Mouse (Mus musculus) CD4-positive, CD25-positive, alpha-beta regulatory T cell, adult 4 months (primary cell): ENCODE measurements around the gene Lta. TPM values are rescaled to one million over a fixed set of nuclear protein-coding genes. Genes with fewer than 3 reads are reported as not detected.

ENCODE experiments used
- ATAC-seq: one replicate; pipeline ENCODE4 v1.8.0; 2017
- polyA plus RNA-seq, 2 experiments: library from polyadenylated mRNA; unstranded; fragments of 100-300 nt; shearing (Covaris generic); gene quantifications; one replicate each; pipeline ENCODE4 v1.2.1; 2017

The Lta gene
- polyA plus RNA-seq, 2 experiments from 2014 or later = 82.7 to 99.0 TPM

DNA sequence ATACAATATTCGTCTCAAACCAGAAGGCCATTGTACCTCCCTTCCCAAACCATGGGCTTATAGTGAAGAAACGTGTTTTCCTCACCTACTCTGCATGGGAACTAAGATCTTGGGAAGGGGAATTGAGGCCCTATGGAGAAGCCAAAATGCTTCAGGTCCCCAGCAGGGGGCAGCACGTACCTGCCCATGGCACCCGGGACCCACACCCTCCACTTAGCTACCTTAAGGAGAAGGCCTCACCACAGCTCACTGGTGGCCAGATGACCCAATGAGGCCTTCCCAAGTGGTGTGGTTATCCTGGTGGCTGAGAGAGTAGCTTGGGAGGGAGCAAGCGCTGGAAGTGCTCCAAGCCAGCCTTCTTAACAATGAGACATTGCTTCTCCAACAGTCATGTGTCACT lies 26.6 kb downstream of the Lta start:
- ATAC-seq = peak; percentile 48

DNA sequence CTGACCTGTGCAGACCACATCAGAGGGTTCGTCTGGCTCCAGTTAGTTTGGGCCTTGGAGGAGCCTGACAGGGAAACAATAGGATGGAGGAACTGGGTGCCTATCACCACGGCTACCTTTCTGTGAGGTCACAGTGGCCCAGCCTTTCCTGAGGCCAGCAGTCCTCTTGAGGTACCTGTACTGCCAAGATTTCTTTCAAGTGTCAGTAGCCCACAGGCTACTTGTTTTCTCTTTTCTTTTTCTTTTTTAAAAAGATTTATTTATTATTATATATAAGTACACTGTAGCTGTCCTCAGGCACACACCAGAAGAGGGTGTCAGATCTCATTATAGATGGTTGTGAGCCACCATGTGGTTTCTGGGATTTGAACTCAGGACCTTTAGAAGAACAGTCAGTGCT lies 29.2 kb downstream of the Lta start, which contains the start of gene Aif1:
Aif1 (minus strand) TSS at position 101 of the 400 bp plus-strand sequence.
- ATAC-seq = no peak

DNA sequence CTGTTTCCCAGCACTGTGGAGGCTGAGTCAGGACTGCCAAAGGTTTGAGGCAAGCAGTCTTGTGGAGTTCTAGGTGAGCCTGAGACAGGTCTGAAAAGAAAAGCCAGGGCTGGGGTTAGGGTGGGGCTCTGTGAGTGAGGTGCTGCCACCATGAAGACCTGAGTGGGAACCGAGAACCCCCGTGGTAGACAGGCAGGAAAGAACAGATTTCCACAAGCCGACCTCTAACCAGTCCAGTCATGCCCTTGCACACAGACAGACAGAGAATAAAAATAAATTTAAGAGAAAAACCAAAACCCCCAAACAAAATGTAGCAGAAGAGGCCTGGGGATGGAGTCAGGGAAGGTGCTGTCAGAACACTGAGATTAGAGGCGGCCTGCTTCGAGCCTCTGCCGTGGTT lies 29.8 kb downstream of the Lta start:
- no peak for ATAC-seq

DNA sequence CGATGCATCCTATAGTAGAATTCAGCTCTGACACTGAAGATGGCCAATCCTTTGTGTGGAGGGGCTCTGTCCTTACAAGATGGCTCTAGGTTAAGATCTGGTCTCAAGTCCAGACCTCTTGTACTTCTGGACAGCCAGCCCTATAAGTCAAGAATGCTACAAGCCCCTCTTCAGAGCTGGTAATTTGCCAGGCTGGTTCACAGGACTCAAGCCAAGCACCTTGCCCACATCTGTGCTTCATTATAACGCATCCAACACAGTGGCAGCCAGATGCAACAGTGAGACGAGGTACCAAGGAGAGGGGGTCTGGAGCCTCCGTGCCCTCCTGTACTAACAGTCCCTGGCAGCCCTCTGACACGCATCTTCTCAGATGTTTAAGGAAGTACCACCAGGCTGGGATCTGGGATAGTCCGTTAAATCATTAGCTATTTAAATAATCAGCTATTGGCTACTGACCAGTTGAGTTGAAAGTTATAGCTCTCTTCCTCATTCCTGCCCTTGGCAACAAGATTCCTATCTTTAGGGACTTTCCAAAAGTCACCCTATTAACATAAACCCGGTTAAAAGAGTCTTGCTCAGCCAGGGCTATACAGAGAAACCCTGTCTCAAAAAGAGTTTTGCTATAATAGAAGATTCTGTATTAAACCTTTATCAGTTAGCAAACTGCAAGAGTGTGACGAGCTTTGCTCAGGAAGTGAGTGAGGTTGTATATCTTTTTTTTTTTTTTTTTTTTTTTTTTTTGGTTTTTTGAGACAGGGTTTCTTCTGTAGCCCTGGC lies 30.8 kb downstream of the Lta start:
- ATAC-seq = peak; percentile 67

GRCm38 (mm10) chr17:35173329-35173728 lies 31.8 kb downstream of the Lta start:
- ATAC-seq = peak; percentile 75

- peak; percentile 48 for ATAC-seq
Measured at GRCm38 (mm10) chr17:35172445-35173234, 32.5 kb downstream of the Lta start.

DNA sequence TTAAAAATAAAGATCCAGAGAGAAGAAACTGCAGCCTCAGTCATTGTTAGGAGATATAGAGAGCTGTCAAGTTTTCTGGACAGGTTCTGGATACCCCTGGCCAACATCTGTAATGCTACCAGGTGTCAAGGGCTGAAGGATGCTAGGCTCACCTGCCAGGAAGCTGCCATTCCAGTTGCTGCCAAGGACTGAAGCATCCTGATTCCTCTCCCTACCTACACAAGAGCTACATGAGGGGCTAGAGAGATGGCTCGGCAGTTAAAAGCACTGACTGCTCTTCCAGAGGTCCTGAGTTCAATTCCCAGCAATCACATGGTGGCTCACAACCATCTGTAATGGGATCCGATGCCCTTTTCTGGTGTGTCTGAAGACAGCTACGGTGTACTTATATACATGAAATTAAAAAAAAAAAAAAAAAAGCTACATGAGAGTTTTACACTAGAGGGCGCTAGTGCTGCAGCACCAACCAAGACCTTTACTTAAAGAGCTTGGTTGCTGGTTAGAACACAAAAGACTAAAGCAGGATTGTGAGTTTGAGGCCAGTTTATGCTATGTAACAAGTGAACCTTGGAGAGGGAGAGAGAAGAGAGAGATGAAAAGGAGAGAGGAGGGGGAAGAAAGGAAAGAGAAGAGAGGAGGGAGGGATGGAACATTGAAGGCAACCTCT lies 36.5 kb downstream of the Lta start:
- no peak for ATAC-seq

GRCm38 (mm10) chr17:35167794-35168193 lies 37.4 kb downstream of the Lta start:
- no peak for ATAC-seq

- no peak for ATAC-seq
Measured at GRCm38 (mm10) chr17:35166352-35167035, 38.7 kb downstream of the Lta start.

GRCm38 (mm10) chr17:35165451-35166155 lies 39.5 kb downstream of the Lta start:
- peak; percentile 1 for ATAC-seq

GRCm38 (mm10) chr17:35164568-35165450 lies 40.3 kb downstream of the Lta start, which contains the start of gene Prrc2a:
Prrc2a (minus strand) TSS chr17:35164897.
- ATAC-seq = peak; percentile 90

DNA sequence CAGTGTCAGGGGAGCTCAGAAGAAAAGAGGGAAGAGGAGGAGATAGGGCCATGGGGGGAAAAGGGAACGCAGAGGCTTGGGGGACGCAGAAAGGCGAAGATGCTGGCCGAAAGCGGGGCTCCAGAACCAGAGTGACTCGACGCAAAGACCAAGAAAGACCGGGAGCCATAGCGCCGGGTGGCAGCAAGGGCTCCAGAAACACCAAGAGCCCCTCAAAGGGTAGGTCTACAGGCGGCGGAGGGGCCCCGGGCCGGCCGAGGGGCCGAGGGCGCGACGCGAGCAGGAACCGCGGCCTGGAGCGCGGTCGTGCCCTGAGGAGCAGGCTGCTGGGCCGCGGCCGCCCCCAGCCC lies 41.0 kb downstream of the Lta start:
- ATAC-seq = no peak

DNA sequence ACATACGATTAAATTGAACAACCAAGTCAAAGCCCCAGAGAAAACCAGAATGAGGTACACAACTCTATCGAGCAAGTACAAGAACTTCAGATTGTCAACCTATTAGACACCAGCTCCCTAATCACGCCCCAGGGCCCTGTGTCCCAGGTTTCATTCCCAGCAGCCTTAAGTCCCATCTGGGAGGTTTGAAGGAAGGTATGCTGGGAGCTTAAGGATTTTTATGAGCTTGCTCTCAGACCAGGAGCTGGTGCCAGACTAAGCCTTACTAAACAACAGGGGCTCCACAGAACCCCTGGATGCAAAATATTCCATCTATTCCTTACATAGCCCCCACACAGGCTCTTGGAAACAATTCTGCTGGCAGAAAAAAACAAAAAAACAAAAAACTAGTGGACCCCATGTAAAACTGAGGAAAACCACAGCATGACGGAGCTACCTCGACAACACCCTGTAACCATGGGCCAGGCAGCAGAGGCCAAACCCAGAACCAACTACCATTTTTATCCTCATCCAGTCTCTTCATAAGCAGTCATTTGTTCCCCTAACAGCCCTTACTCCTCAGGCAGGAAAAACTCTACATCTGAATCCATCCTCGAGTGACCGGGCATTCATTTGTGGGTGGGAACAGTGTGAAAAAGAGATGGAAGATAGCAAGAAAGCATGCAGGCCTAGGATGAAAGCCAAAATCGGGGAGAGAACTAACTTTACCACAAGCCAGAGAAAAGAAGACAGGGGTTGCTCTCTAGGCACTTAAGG lies 41.6 kb downstream of the Lta start:
- ATAC-seq = no peak

GRCm38 (mm10) chr17:35162730-35163129 lies 42.4 kb downstream of the Lta start:
- no peak for ATAC-seq

GRCm38 (mm10) chr17:35162121-35162520 lies 43.0 kb downstream of the Lta start:
- ATAC-seq = no peak

- ATAC-seq = no peak
Measured at GRCm38 (mm10) chr17:35161421-35161820, 43.7 kb downstream of the Lta start.

DNA sequence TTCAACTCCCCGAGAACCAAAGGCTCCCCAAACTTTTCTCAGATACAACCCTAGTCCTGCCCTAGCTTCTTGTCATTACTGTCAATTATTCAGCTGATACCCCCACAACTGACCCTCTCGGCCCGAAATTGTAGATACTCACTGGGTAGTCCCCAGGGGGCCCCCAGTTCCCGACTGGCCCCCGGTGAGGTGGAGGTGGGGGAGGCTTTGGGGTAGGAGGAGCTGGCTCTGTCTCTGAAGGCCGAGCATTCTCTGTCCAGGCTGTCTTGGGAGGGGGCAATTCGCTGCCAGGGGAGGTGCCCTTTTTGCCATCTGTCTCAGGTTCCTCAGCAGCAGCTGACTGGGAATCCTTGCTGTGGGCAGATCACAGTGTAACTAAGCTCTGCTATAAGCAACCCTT lies 45.5 kb downstream of the Lta start:
- ATAC-seq = no peak

DNA sequence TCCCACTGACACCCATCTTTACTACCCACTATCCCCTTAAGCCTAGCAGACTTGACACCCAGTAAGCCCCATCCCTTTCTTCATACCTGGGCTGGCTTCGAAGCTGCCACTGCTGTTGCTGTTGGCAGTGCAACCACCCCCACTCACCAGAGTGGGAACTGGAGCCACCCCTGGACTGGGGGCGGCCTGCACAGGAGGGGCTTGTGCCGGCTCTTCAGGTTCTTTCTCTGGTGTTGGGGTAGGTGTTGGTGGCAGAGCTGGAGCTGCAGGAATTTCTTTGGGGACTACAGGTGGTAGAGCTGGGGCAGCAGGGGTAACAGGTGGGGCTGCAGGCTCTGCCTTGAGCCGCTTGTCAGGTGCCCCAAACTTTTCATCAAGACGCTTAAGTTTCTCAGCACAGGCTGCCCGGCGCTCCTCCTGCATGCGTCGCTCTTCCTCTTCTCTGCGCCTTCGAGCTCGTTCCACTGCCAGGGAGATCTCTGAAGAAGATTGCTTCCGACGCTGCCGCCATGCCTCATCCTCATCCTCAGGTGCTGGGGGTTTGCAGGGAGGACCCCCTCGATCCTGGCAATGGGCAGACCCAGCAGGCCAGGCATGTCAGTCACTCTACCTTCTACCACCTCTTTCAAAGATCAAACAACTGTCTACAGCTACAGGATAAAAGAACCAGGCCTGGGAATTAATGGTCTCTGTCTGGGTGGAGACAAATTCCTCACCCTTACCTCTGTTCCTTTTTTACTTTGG lies 46.1 kb downstream of the Lta start:
- ATAC-seq = no peak

- ATAC-seq = no peak
Measured at GRCm38 (mm10) chr17:35157661-35158175, 47.4 kb downstream of the Lta start.
